Mouse (Mus musculus) midbrain, embryonic 16.5 days (tissue): Measurements from ENCODE around the gene Pik3cg. TPM values are rescaled to one million over a fixed set of nuclear protein-coding genes. Genes with fewer than 3 reads are reported as not detected.

Experiments
- ATAC-seq: fragments of 200-750 bp; cut with Nextera tagmentation; 2 replicates; pipeline ENCODE4 v1.8.0; 2017; ENCODE audit warnings: moderate TSS enrichment
- H3K27ac ChIP-seq: fragments of 300-500 bp; sonication (generic); 2 replicates; pipeline ENCODE4 v1.5.1; 2014; ENCODE audit warnings: mild to moderate bottlenecking, low read length, mixed read lengths
- H3K27me3 ChIP-seq: fragments of 300-500 bp; sonication (generic); 2 replicates; pipeline ENCODE4 v1.6.1; 2014; ENCODE audit warnings: low read depth, low read length, mixed read lengths; ENCODE audit not compliant: control insufficient read depth, insufficient read depth
- H3K36me3 ChIP-seq: fragments of 300-500 bp; sonication (generic); 2 replicates; pipeline ENCODE4 v1.6.1; 2014; ENCODE audit warnings: mild to moderate bottlenecking, low read length, moderate library complexity, mixed read lengths; ENCODE audit not compliant: control insufficient read depth, insufficient read depth
- H3K4me1 ChIP-seq: fragments of 300-500 bp; sonication (generic); 2 replicates; pipeline ENCODE4 v1.6.1; 2014; ENCODE audit warnings: mild to moderate bottlenecking, low read length, mixed read lengths; ENCODE audit not compliant: control insufficient read depth, insufficient read depth
- H3K4me2 ChIP-seq: fragments of 300-500 bp; sonication (generic); 2 replicates; pipeline ENCODE4 v1.6.1; 2014; ENCODE audit warnings: mild to moderate bottlenecking, low read length, mixed read lengths
- H3K4me3 ChIP-seq: fragments of 300-500 bp; sonication (generic); 2 replicates; pipeline ENCODE4 v1.5.1; 2014; ENCODE audit warnings: low read depth, mild to moderate bottlenecking, low read length, moderate library complexity, mixed read lengths
- H3K9ac ChIP-seq: fragments of 300-500 bp; sonication (generic); 2 replicates; pipeline ENCODE4 v1.6.1; 2014; ENCODE audit warnings: low read depth, low read length, mixed read lengths
- H3K9me3 ChIP-seq: fragments of 300-500 bp; sonication (generic); replicated peaks from 2 replicates; pipeline ENCODE4 v1.6.1; 2014; ENCODE audit warnings: mild to moderate bottlenecking, low read length, mixed read lengths; ENCODE audit not compliant: control insufficient read depth, poor library complexity, severe bottlenecking
- WGBS: fragments of 180-500 bp; shearing (Covaris S2); extraction: QIAGEN DNeasy Blood & Tissue Kit; methylation state at CpG from one replicate; pipeline ENCODE4 v1.1.7; 2014; 5-methylcytosine and 5-hydroxymethylcytosine counted together
- polyA plus RNA-seq: library from polyadenylated mRNA; unstranded; fragments of >200 nt; fragmentation: Nextera tagmentation; extraction: Ambion mirVana; gene quantifications from 2 replicates; pipeline ENCODE4 v1.2.1, GENCODE M21; 2015

Pik3cg gene
- polyA plus RNA-seq, 1 experiment from 2014 or later, result 0.82 TPM

- H3K4me3 ChIP-seq, result no peak overlapping the region
- H3K9me3 ChIP-seq, result no peaks in the 10 kb centered on the region
- 71% methylated on average over 4 of the region's 4 CpGs for WGBS
- H3K4me1 ChIP-seq, result no peaks in the 10 kb centered on the region
- no peak overlapping the region for H3K9ac ChIP-seq
- H3K27ac ChIP-seq, result no peak overlapping the region
- no peaks in the 10 kb centered on the region for H3K27me3 ChIP-seq
- ATAC-seq, result no peak
- H3K36me3 ChIP-seq, result no peaks in the 10 kb centered on the region
- H3K4me2 ChIP-seq, result no peak overlapping the region
These were observed 25.4 kb upstream of the Pik3cg start for GRCm38 (mm10) chr12:32233871-32234270.

- H3K27me3 ChIP-seq, result no peaks in the 10 kb centered on the region
- no peak overlapping the region for H3K4me2 ChIP-seq
- 94% methylated on average over 1 of the region's 1 CpGs for WGBS
- no peak overlapping the region for H3K4me3 ChIP-seq
- H3K27ac ChIP-seq, result no peak overlapping the region
- no peaks in the 10 kb centered on the region for H3K4me1 ChIP-seq
- H3K36me3 ChIP-seq, result no peaks in the 10 kb centered on the region
- no peak for ATAC-seq
- no peaks in the 10 kb centered on the region for H3K9me3 ChIP-seq
- no peak overlapping the region for H3K9ac ChIP-seq
These were observed 22.9 kb upstream of the Pik3cg start for GRCm38 (mm10) chr12:32231398-32231797.

GRCm38 (mm10) chr12:32223629-32224028, 15.2 kb upstream of the Pik3cg start:
- H3K27me3 ChIP-seq, result no peaks in the 10 kb centered on the region
- no peak overlapping the region for H3K27ac ChIP-seq
- 100% methylated on average over 1 of the region's 1 CpGs for WGBS
- H3K9me3 ChIP-seq, result no peaks in the 10 kb centered on the region
- no peak overlapping the region for H3K9ac ChIP-seq
- H3K36me3 ChIP-seq, result no peaks in the 10 kb centered on the region
- no peaks in the 10 kb centered on the region for H3K4me1 ChIP-seq
- H3K4me3 ChIP-seq, result no peak overlapping the region
- no peak overlapping the region for H3K4me2 ChIP-seq
- no peak for ATAC-seq

GRCm38 (mm10) chr12:32222758-32223385, 14.4 kb upstream of the Pik3cg start:
- H3K27ac ChIP-seq, result no peak overlapping the region
- no peak for ATAC-seq
- no peak overlapping the region for H3K4me3 ChIP-seq
- no peaks in the 10 kb centered on the region for H3K9me3 ChIP-seq
- no peaks in the 10 kb centered on the region for H3K4me1 ChIP-seq
- no peaks in the 10 kb centered on the region for H3K36me3 ChIP-seq
- H3K27me3 ChIP-seq, result no peaks in the 10 kb centered on the region
- no peak overlapping the region for H3K9ac ChIP-seq
- H3K4me2 ChIP-seq, result no peak overlapping the region
- 94% methylated on average over 7 of the region's 7 CpGs for WGBS

GRCm38 (mm10) chr12:32220387-32220786, 11.9 kb upstream of the Pik3cg start:
- H3K4me3 ChIP-seq, result no peak overlapping the region
- H3K36me3 ChIP-seq, result no peaks in the 10 kb centered on the region
- WGBS, result 94% methylated on average over 1 of the region's 1 CpGs
- H3K4me2 ChIP-seq, result no peak overlapping the region
- no peaks in the 10 kb centered on the region for H3K9me3 ChIP-seq
- no peaks in the 10 kb centered on the region for H3K27me3 ChIP-seq
- H3K27ac ChIP-seq, result no peak overlapping the region
- no peak for ATAC-seq
- H3K4me1 ChIP-seq, result no peaks in the 10 kb centered on the region
- H3K9ac ChIP-seq, result no peak overlapping the region

- Histone ChIP-seq H3K27ac (no peak overlapping the region), H3K4me3 (no peak overlapping the region), H3K36me3 (no peaks in the 10 kb centered on the region), H3K9me3 (no peaks in the 10 kb centered on the region), H3K4me1 (peaks cover 6% of the 10 kb centered on the region; the same call in 1 of the 2 replicates), H3K9ac (no peak overlapping the region), H3K27me3 (no peaks in the 10 kb centered on the region), H3K4me2 (no peak overlapping the region)
- no peak for ATAC-seq
- 92% methylated on average over 6 of the region's 6 CpGs for WGBS
These were observed 6.7 kb upstream of the Pik3cg start for GRCm38 (mm10) chr12:32215143-32215542.

GRCm38 (mm10) chr12:32212702-32213101, 4.2 kb upstream of the Pik3cg start:
- Histone ChIP-seq H3K4me3 (no peak overlapping the region), H3K4me1 (peaks cover 6% of the 10 kb centered on the region; the same call in 1 of the 2 replicates), H3K36me3 (no peaks in the 10 kb centered on the region), H3K4me2 (no peak overlapping the region), H3K27ac (no peak overlapping the region), H3K9ac (no peak overlapping the region), H3K9me3 (no peaks in the 10 kb centered on the region), H3K27me3 (no peaks in the 10 kb centered on the region)
- 96% methylated on average over 5 of the region's 5 CpGs for WGBS
- no peak for ATAC-seq

GRCm38 (mm10) chr12:32212156-32212555, 3.7 kb upstream of the Pik3cg start:
- Histone ChIP-seq H3K4me3 (no peak overlapping the region), H3K4me2 (no peak overlapping the region), H3K36me3 (no peaks in the 10 kb centered on the region), H3K9me3 (no peaks in the 10 kb centered on the region), H3K4me1 (peaks cover 6% of the 10 kb centered on the region; the same call in 1 of the 2 replicates), H3K9ac (no peak overlapping the region), H3K27me3 (no peaks in the 10 kb centered on the region), H3K27ac (no peak overlapping the region)
- no peak for ATAC-seq
- WGBS, result 91% methylated on average over 5 of the region's 5 CpGs

GRCm38 (mm10) chr12:32211257-32211656, 2.8 kb upstream of the Pik3cg start:
- WGBS, result 30% methylated on average over 4 of the region's 4 CpGs
- H3K9me3 ChIP-seq, result no peaks in the 10 kb centered on the region
- H3K27ac ChIP-seq, result no peak overlapping the region
- no peaks in the 10 kb centered on the region for H3K27me3 ChIP-seq
- H3K4me1 ChIP-seq, result peaks cover 6% of the 10 kb centered on the region; the same call in 1 of the 2 replicates
- H3K4me2 ChIP-seq, result no peak overlapping the region
- peak; percentile 74; the same call in 1 of the 2 replicates for ATAC-seq
- H3K4me3 ChIP-seq, result no peak overlapping the region
- no peaks in the 10 kb centered on the region for H3K36me3 ChIP-seq
- no peak overlapping the region for H3K9ac ChIP-seq
